Mouse (Mus musculus) lung, adult 2 months (tissue): ENCODE results near the gene Slc4a5. TPM values are rescaled to one million over a fixed set of nuclear protein-coding genes. Genes with fewer than 3 reads are reported as not detected.

Experiments
- DNase-seq: peaks from one replicate; pipeline ENCODE4 v3.0.0; 2022
- H3K4me1 ChIP-seq: fragments of 200-500 bp; 2 replicates; pipeline ENCODE4 v1.6.1; 2011; ENCODE audit warnings: low read length; ENCODE audit not compliant: control insufficient read depth, insufficient read depth
- H3K4me3 ChIP-seq: fragments of 200-500 bp; replicated peaks from 2 replicates; pipeline ENCODE3; 2011; ENCODE audit warnings: low read depth, mild to moderate bottlenecking, control low read depth, low read length; ENCODE audit errors: extremely low read depth
- CTCF ChIP-seq: fragments of 200-500 bp; IDR thresholded peaks from 2 replicates; pipeline ENCODE4 v1.5.1; 2011; ENCODE audit warnings: mild to moderate bottlenecking, low read length, control low read depth; ENCODE audit not compliant: insufficient read depth
- POLR2A ChIP-seq: fragments of 200-500 bp; IDR thresholded peaks from 2 replicates; pipeline ENCODE4 v1.6.1; 2011; ENCODE audit warnings: low read depth, mild to moderate bottlenecking, control low read depth, low read length, borderline replicate concordance; ENCODE audit errors: extremely low read depth
- WGBS: fragments of 180-500 bp; shearing (Covaris S2); methylation state at CpG from one replicate; pipeline ENCODE4 v1.1.7; 2018; 5-methylcytosine and 5-hydroxymethylcytosine counted together
- polyA plus RNA-seq: library from polyadenylated mRNA; depleted of rRNA; stranded (reverse); fragments of >200 nt; gene quantifications from 2 replicates; pipeline ENCODE4 v1.2.3, GENCODE M21; 2012

Gene Slc4a5
- polyA plus RNA-seq, 1 experiment = 62.3 TPM

DNA sequence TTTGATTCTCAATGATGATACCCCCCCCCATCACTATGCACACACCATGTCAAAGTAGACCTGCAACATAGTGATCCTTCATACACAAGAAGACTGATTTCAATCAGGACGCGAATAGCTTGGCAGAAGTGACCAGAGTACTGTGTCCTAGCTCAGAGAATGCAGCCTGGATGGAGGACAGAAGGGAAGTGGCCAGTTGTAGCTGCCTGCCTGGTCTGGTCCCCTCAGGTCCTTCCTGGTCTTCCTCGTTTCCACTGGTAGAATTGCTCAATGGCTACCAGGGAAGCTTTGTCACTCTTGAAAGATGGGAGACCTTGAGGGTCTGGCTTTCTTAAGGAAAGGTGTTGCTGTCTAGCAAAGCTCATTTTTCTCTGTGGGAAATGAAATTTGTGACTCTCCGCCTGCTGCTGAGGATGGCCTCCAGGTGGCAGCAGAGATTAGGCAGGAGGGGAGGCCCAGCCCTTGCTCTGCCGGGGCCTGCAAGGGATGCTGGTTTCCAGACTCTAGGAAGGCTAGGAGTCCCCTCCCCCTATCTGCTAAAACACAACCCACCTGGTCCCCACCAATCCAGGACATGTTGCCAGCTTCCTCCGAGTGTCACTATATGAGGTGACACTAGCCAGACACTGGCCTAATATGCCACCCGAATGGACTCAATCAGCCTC, 4.5 kb upstream of the Slc4a5 start:
- Histone ChIP-seq H3K4me3 (no peak overlapping the region), H3K4me1 (no peaks in the 10 kb centered on the region)
- TF ChIP-seq POLR2A (no peak), CTCF (peak; percentile 81)
- DNase-seq = peak; percentile 76
- WGBS = 14% methylated on average over 7 of the region's 7 CpGs

GRCm38 (mm10) chr6:83231486-83231885, 11.9 kb downstream of the Slc4a5 start:
- no peaks in the 10 kb centered on the region for H3K4me1 ChIP-seq
- H3K4me3 ChIP-seq = no peak overlapping the region
- DNase-seq = no peak
- TF ChIP-seq CTCF (no peak), POLR2A (no peak)
- WGBS = 37% methylated on average over 2 of the region's 2 CpGs

DNA sequence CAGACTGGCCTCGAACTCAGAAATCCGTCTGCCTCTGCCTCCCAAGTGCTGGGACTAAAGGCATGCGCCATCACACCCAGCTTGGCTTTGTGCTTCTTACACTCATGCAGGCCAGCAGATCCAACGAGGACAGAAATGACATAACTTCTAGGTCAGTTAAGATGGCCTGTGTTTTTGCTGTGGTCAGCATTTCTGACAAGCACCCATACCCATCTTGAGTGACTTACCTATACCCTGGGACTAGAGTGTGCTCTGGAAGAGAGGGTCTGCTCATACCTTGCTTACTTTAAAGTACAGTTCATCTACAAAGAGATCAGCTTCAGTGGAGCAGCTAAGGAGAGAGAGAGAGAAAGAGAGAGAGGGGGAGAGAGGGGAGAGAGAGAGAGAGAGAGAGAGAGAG, 13.7 kb downstream of the Slc4a5 start:
- H3K4me3 ChIP-seq = no peak overlapping the region
- no peak for TF ChIP-seq POLR2A
- no peak for TF ChIP-seq CTCF
- DNase-seq = no peak
- WGBS = 76% methylated on average over 4 of the region's 4 CpGs
- H3K4me1 ChIP-seq = no peaks in the 10 kb centered on the region

- peak; percentile 28 for DNase-seq
- no peaks in the 10 kb centered on the region for H3K4me1 ChIP-seq
- 7% methylated on average over 14 of the region's 14 CpGs for WGBS
- TF ChIP-seq CTCF (no peak), POLR2A (no peak)
- H3K4me3 ChIP-seq = no peak overlapping the region
Observed at GRCm38 (mm10) chr6:83234280-83234741, 14.7 kb downstream of the Slc4a5 start.

GRCm38 (mm10) chr6:83237123-83237522, 17.5 kb downstream of the Slc4a5 start:
- TF ChIP-seq POLR2A = no peak
- TF ChIP-seq CTCF = no peak
- Histone ChIP-seq H3K4me1 (no peaks in the 10 kb centered on the region), H3K4me3 (no peak overlapping the region)
- WGBS = 7% methylated on average over 9 of the region's 9 CpGs
- DNase-seq = no peak

GRCm38 (mm10) chr6:83244422-83245061, 24.9 kb downstream of the Slc4a5 start:
- Histone ChIP-seq H3K4me1 (0 out of 2 replicates have a peak, but pooled peaks cover 2% of the 10 kb centered on the region), H3K4me3 (no peak overlapping the region)
- 44% methylated on average over 10 of the region's 10 CpGs for WGBS
- TF ChIP-seq CTCF (no peak), POLR2A (no peak)
- DNase-seq = peak; percentile 28

DNA sequence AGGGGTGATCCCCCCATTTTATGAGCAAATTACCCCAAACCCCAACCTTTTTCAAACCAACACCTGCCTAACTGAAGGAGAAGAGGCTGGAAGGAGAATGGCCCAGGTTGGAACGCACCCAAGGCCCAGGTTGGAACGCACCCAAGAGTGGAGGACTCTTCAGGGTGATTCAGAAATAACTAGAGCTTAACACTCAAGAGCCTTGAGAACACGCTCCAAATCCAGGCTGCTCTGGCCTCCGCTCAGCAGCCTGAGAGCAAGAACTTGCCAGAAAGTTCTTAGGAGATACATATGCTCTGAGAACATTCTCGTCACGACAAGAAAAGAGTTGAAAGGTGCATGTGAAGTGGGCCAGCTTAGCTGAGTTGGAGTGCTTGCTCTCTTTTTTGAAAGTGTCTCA, 25.5 kb downstream of the Slc4a5 start:
- Histone ChIP-seq H3K4me1 (0 out of 2 replicates have a peak, but pooled peaks cover 2% of the 10 kb centered on the region), H3K4me3 (no peak overlapping the region)
- peak; percentile 90 for DNase-seq
- no peak for TF ChIP-seq POLR2A
- no peak for TF ChIP-seq CTCF
- 55% methylated on average over 6 of the region's 6 CpGs for WGBS

- Histone ChIP-seq H3K4me3 (no peak overlapping the region), H3K4me1 (0 out of 2 replicates have a peak, but pooled peaks cover 2% of the 10 kb centered on the region)
- 88% methylated on average over 1 of the region's 1 CpGs for WGBS
- DNase-seq = no peak
- TF ChIP-seq CTCF = no peak
- no peak for TF ChIP-seq POLR2A
Observed at GRCm38 (mm10) chr6:83245997-83246396, 26.4 kb downstream of the Slc4a5 start.

- WGBS = 93% methylated on average over 4 of the region's 4 CpGs
- Histone ChIP-seq H3K4me3 (no peak overlapping the region), H3K4me1 (0 out of 2 replicates have a peak, but pooled peaks cover 2% of the 10 kb centered on the region)
- DNase-seq = no peak
- TF ChIP-seq CTCF (no peak), POLR2A (no peak)
Observed at GRCm38 (mm10) chr6:83246750-83247149, 27.1 kb downstream of the Slc4a5 start.

DNA sequence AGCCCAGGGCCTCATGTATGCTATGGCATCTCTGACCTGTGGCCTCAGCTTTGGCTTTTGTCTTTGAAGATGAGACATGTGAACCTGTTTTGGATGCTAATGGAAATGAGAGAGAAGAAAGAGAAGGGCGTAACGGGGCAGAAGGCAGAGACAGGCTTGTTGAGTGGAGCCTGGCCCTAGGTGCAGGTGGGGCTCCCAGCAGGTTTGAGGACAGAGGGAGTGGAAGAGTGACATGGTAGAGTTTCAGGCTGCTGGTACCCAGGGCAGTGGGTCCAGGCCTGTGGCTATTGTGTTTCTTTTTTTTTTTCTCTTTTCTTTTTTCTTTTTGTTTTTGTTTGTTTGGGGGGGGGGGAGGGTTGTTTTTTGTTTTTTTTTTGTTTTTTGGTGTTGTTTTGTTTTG, 27.5 kb downstream of the Slc4a5 start:
- TF ChIP-seq POLR2A = no peak
- no peak for TF ChIP-seq CTCF
- no peak for DNase-seq
- H3K4me3 ChIP-seq = no peak overlapping the region
- 90% methylated on average over 2 of the region's 2 CpGs for WGBS
- H3K4me1 ChIP-seq = 0 out of 2 replicates have a peak, but pooled peaks cover 2% of the 10 kb centered on the region
